Mouse (Mus musculus): ENCODE measurements around the gene Rhof. TPM values are rescaled to one million over a fixed set of nuclear protein-coding genes. Genes with fewer than 3 reads are reported as not detected.

The Rhof gene
- polyA plus RNA-seq, 2 experiments: 1.8 to 2.5 TPM

DNA sequence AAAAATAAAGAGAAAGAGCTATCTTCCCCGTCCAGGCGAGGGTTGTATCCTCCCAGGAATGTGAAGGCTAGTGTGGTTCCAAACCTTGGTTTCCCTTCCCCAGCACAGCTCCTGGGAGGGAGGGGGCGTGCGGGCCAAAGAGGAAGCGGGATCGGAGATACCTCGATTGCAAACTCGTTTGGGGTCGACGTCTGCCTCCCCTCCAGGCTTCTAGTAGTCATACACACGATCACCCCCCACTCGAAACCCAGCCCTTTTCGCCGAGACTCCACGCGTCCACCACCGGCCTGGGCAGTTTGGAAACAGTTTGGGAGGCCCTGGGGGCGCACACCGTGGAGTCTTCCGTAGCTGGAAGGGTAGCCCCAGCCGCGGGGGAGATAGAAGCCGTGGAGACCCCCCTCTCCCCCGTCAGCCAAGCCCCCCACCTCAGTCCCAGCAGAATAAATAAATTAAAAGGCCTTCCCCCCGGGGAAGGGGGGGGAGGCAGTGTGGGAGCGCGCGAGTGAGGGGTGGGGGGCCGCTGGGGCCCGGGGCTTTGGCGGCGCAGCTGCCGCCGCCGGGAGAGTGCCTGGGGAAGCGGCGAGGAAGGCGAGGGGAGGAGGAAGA, 9.2 kb upstream of the Rhof start:
- peaks cover 20 to 29% of the 10 kb centered on the region in 2 experiments for H3K4me1 ChIP-seq (replicated peaks; ENCODE audit: control insufficient read depth in 2 of 2, insufficient read depth in 2 of 2, low read length in 1 of 2)
- peak overlapping the region; percentile 100 for H3K4me2 ChIP-seq (ENCODE audit: low read depth)
- peak overlapping the region; percentile 63 to 74 for H3K4me3 ChIP-seq (ENCODE audit: insufficient read depth in 1 of 2, low read depth in 2 of 2, low read length in 2 of 2)
- no peaks in the 10 kb centered on the region for H3K9me3 ChIP-seq (ENCODE audit: control insufficient read depth, low read length)
- WGBS (ENCODE audit: insufficient replicate concordance): 1% methylated on average over 35 of the region's 38 CpGs
- DNase-seq (ENCODE audit: low read depth in 3 of 3, low spot score in 3 of 3): no peak
- peak overlapping the region; percentile 99 for H3K9ac ChIP-seq (replicated peaks)
- H3K27ac ChIP-seq: peak overlapping the region; percentile 98
- no peak for ATAC-seq (ENCODE audit: insufficient read depth)
- no peaks in the 10 kb centered on the region for H3K27me3 ChIP-seq (ENCODE audit: control insufficient read depth, insufficient read depth, low read length)
- TF ChIP-seq CTCF (IDR thresholded peaks at IDR 0.05; ENCODE audit: low read depth) (no peak), EP300 (IDR thresholded peaks at IDR 0.05; ENCODE audit: low read depth) (no peak)
- H3K36me3 ChIP-seq (replicated peaks; ENCODE audit: control insufficient read depth, insufficient read depth, low read depth): peaks cover 8% of the 10 kb centered on the region

DNA sequence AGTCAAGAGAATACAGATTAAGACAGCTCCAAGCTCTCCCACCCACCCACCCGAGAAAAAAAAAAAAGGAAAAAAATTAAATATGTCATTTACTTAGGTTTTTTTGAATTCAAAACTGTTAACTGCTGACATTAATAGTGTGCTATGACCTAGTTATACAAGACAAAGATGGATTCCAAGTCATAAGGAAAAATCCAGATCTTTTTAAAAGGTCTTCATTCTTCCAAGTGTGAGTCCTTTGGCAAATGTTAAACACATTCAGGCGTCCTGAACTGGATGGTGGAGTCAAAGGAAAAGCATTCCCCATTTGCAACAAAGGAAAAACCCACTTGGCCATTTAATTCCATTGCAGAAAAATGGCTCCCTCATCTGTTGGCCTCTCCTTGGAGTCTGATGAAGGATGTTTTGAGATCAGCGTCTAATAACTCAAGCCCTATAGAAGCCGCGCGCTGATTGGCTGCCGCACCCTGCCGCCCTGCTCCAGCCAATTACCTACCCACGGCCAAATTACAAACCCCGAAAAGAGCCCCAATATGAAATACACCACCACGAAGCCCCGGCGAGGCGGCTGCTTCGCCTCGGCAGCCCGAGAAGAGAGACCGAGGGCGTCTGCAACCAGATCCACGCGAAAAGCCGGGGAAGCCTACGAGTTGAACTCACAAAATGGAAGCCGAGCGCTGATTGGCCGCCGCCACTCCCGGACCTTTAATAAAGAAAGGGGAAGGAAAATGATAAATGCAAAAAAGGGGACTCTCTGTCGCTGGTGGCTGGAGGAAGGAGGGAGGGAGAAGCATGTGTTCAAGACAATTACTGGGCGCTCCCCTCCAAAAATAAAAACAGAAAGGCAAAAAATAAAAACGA, 8.4 kb upstream of the Rhof start:
- Histone ChIP-seq H3K27ac (peak overlapping the region; percentile 98), H3K9me3 (ENCODE audit: control insufficient read depth, low read length) (no peaks in the 10 kb centered on the region), H3K36me3 (replicated peaks; ENCODE audit: control insufficient read depth, insufficient read depth, low read depth) (peaks cover 5% of the 10 kb centered on the region; the same call in 1 of the 2 replicates), H3K4me3 (ENCODE audit: insufficient read depth in 1 of 2, low read depth in 2 of 2, low read length in 2 of 2) (peak overlapping the region; percentile 74 to 79), H3K4me1 (replicated peaks; ENCODE audit: control insufficient read depth in 2 of 2, insufficient read depth in 2 of 2, low read length in 1 of 2) (peaks cover 24 to 35% of the 10 kb centered on the region in 2 experiments), H3K4me2 (ENCODE audit: low read depth) (peak overlapping the region; percentile 100), H3K9ac (replicated peaks) (peak overlapping the region; percentile 99), H3K27me3 (ENCODE audit: control insufficient read depth, insufficient read depth, low read length) (no peaks in the 10 kb centered on the region)
- under 1% methylated on average over 31 of the region's 31 CpGs for WGBS (ENCODE audit: insufficient replicate concordance)
- DNase-seq (ENCODE audit: low read depth in 3 of 3, low spot score in 3 of 3): peak; percentile 87 to 90 (median 89)
- TF ChIP-seq EP300 (IDR thresholded peaks at IDR 0.05; ENCODE audit: low read depth) (no peak; the same call in none of the 2 replicates), CTCF (IDR thresholded peaks at IDR 0.05; ENCODE audit: low read depth) (no peak)
- ATAC-seq (ENCODE audit: insufficient read depth): peak; percentile 40

DNA sequence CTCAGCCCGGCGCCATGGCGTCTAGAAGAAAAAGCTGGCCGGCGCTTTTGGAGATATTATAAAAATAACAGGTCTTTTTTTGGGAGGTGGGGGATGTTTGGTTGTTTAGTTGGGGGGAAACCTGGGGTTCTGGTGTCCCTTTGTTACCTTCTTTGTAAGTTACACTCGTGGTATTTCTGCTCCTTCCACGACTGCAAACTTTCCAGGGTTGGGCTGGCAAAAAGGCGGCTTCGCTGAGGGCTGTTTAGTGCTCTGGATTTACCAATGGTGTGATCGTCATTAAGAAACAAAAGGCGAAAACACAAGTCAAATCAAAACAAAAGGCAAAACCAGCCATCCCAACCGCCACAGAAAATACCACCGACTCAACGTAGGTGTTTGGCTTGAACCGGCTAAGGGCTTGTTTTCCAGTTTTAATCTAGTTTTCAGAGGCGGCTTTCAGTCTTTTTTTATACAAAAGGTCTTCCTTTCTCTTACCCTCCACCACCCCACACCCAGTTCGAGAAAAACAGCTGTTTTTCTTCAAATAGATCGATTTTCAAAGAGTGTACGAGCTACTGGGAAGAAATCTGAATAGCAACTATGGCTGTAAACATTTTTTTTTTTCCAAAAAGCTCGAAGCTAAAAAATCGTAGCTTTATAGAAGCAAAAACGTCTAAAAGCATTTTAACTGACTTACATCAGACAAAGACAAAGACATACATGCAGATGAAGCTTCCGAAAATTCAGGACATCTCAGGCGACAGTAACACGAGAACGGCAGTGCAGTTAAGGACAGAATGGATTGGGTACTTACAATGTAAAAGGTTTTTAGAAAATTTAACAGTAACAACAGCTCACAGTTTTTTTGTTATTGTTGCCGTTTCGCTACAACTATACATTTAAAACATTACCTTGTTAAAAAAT, 7.5 kb upstream of the Rhof start:
- peaks cover under 1% of the 10 kb centered on the region; the same call in 1 of the 2 replicates for H3K36me3 ChIP-seq (replicated peaks; ENCODE audit: control insufficient read depth, insufficient read depth, low read depth)
- no peaks in the 10 kb centered on the region for H3K27me3 ChIP-seq (ENCODE audit: control insufficient read depth, insufficient read depth, low read length)
- H3K9me3 ChIP-seq (ENCODE audit: control insufficient read depth, low read length): no peaks in the 10 kb centered on the region
- H3K4me1 ChIP-seq (replicated peaks; ENCODE audit: control insufficient read depth in 2 of 2, insufficient read depth in 2 of 2, low read length in 1 of 2): peaks cover 29 to 34% of the 10 kb centered on the region in 2 experiments
- peak overlapping the region; percentile 100 for H3K4me2 ChIP-seq (ENCODE audit: low read depth)
- TF ChIP-seq CTCF (IDR thresholded peaks at IDR 0.05; ENCODE audit: low read depth): no peak
- no peak for TF ChIP-seq EP300 (IDR thresholded peaks at IDR 0.05; ENCODE audit: low read depth)
- peak overlapping the region; percentile 98 for H3K27ac ChIP-seq
- no peak for ATAC-seq (ENCODE audit: insufficient read depth)
- peak overlapping the region; percentile 99 for H3K9ac ChIP-seq (replicated peaks)
- no peak for DNase-seq (ENCODE audit: low read depth in 3 of 3, low spot score in 3 of 3)
- peak overlapping the region; percentile 74 to 79 for H3K4me3 ChIP-seq (ENCODE audit: insufficient read depth in 1 of 2, low read depth in 2 of 2, low read length in 2 of 2)
- WGBS (ENCODE audit: insufficient replicate concordance): 2% methylated on average over 28 of the region's 28 CpGs

DNA sequence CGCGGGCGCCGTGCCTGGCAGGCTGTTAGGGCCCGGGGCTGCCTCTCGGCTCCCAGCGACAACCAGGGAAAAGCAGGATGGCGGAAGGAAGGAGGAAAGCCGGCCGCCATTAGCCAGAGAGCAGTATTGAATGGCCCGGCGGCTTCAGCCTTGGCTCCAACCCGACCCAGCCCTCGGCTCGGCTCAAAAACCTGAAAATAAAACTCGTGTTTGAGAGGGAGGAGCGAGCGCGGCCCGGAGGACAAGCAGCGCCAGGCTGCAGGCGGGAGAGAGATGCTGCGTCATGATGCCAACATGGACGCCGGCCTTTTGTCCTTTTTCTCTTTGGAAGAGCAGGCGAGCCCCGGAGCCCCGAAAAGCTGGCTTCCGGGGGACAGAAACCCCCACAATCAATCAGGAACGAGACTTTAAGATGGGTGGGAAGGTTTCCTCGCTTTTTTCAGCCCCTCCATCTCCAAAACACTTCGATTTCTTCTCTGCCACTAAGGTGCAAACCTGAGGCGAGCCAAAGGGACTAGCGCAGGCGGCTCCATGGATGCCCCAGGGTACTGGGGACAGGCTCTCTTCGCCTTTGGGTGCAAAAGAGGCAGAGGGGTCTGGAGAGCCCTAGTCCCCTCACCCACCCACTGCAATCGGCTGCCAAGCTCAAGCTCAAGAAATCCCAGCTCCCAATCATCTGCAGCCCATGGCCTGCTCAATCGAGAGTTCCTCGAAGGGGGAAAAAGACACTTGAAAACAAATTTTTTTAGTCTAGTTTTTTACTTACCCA, 6.6 kb upstream of the Rhof start:
- peaks cover 29 to 35% of the 10 kb centered on the region in 2 experiments for H3K4me1 ChIP-seq (replicated peaks; ENCODE audit: control insufficient read depth in 2 of 2, insufficient read depth in 2 of 2, low read length in 1 of 2)
- 1% methylated on average over 39 of the region's 39 CpGs for WGBS (ENCODE audit: insufficient replicate concordance)
- no peak for TF ChIP-seq CTCF (IDR thresholded peaks at IDR 0.05; ENCODE audit: low read depth)
- peak; percentile 42 for TF ChIP-seq EP300 (IDR thresholded peaks at IDR 0.05; ENCODE audit: low read depth)
- peak overlapping the region; percentile 98 for H3K27ac ChIP-seq
- peak overlapping the region; percentile 99 for H3K9ac ChIP-seq (replicated peaks)
- H3K4me2 ChIP-seq (ENCODE audit: low read depth): peak overlapping the region; percentile 100
- peak; percentile 79 to 81 (median 80) for DNase-seq (ENCODE audit: low read depth in 3 of 3, low spot score in 3 of 3)
- peak overlapping the region; percentile 74 to 79 for H3K4me3 ChIP-seq (ENCODE audit: insufficient read depth in 1 of 2, low read depth in 2 of 2, low read length in 2 of 2)
- H3K36me3 ChIP-seq (replicated peaks; ENCODE audit: control insufficient read depth, insufficient read depth, low read depth): peaks cover 8% of the 10 kb centered on the region
- no peaks in the 10 kb centered on the region for H3K27me3 ChIP-seq (ENCODE audit: control insufficient read depth, insufficient read depth, low read length)
- ATAC-seq (ENCODE audit: insufficient read depth): no peak
- H3K9me3 ChIP-seq (ENCODE audit: control insufficient read depth, low read length): no peaks in the 10 kb centered on the region
